Mouse (Mus musculus): ENCODE results near the gene Lgr4. TPM values are rescaled to one million over a fixed set of nuclear protein-coding genes. Genes with fewer than 3 reads are reported as not detected.

Gene Lgr4
- polyA plus RNA-seq, 2 experiments: 3.0 to 3.9 TPM

GRCm38 (mm10) chr2:109963591-109964258 is 46.3 kb downstream of the Lgr4 start:
- Histone ChIP-seq H3K36me3 (replicated peaks; ENCODE audit: control insufficient read depth, insufficient read depth, low read depth) (no peaks in the 10 kb centered on the region), H3K4me3 (ENCODE audit: insufficient read depth in 1 of 2, low read depth in 2 of 2, low read length in 2 of 2) (no peak overlapping the region), H3K9me3 (ENCODE audit: control insufficient read depth, low read length) (no peaks in the 10 kb centered on the region), H3K27me3 (ENCODE audit: control insufficient read depth, insufficient read depth, low read length) (no peaks in the 10 kb centered on the region), H3K27ac (no peak overlapping the region), H3K4me1 (replicated peaks; ENCODE audit: control insufficient read depth in 2 of 2, insufficient read depth in 2 of 2, low read length in 1 of 2) (0 out of 4 replicates have a peak, but pooled peaks cover 0 to 3% of the 10 kb centered on the region in 2 experiments), H3K4me2 (ENCODE audit: low read depth) (no peak overlapping the region), H3K9ac (replicated peaks) (no peak overlapping the region)
- DNase-seq (ENCODE audit: low read depth in 3 of 3, low spot score in 3 of 3) (no peak), ATAC-seq (ENCODE audit: insufficient read depth) (no peak)
- TF ChIP-seq CTCF (IDR thresholded peaks at IDR 0.05; ENCODE audit: low read depth): no peak
- 70% methylated on average over 5 of the region's 5 CpGs for WGBS (ENCODE audit: insufficient replicate concordance)

- DNase-seq (ENCODE audit: low read depth in 3 of 3, low spot score in 3 of 3): no peak
- Histone ChIP-seq H3K9ac (replicated peaks) (no peak overlapping the region), H3K9me3 (ENCODE audit: control insufficient read depth, low read length) (no peaks in the 10 kb centered on the region), H3K4me1 (replicated peaks; ENCODE audit: control insufficient read depth in 2 of 2, insufficient read depth in 2 of 2, low read length in 1 of 2) (peaks cover 0 to 2% of the 10 kb centered on the region in 2 experiments; a peak in 1 of 4 replicates), H3K27ac (no peak overlapping the region), H3K36me3 (replicated peaks; ENCODE audit: control insufficient read depth, insufficient read depth, low read depth) (no peaks in the 10 kb centered on the region), H3K27me3 (ENCODE audit: control insufficient read depth, insufficient read depth, low read length) (no peaks in the 10 kb centered on the region), H3K4me2 (ENCODE audit: low read depth) (no peak overlapping the region; the same call in 1 of the 2 replicates), H3K4me3 (ENCODE audit: insufficient read depth in 1 of 2, low read depth in 2 of 2, low read length in 2 of 2) (no peak overlapping the region)
- 68% methylated on average over 9 of the region's 9 CpGs for WGBS (ENCODE audit: insufficient replicate concordance)
- no peak for ATAC-seq (ENCODE audit: insufficient read depth)
- TF ChIP-seq EP300 (IDR thresholded peaks at IDR 0.05; ENCODE audit: low read depth): no peak
Measured at GRCm38 (mm10) chr2:109965753-109966420, 48.4 kb downstream of the Lgr4 start.

DNA sequence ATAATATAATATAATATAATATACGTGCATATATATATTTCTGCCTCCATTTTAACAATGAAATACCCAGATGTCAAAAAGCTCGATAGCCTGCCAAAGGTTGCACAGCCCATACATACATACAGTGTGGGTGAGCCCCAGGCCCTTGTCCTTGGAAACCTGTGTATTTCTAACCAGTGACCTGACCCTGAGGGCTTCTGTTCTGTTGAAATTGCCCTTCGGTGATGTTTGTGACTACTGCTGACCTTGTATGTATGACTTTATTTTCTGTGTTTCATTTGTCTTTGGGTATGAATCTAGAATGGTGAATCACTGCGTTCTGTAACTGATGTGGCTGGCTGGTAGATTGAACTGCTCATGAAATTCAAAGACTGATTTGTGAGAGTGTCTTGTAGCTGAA is 49.4 kb downstream of the Lgr4 start:
- Histone ChIP-seq H3K4me2 (ENCODE audit: low read depth) (no peak overlapping the region), H3K27me3 (ENCODE audit: control insufficient read depth, insufficient read depth, low read length) (no peaks in the 10 kb centered on the region), H3K36me3 (replicated peaks; ENCODE audit: control insufficient read depth, insufficient read depth, low read depth) (no peaks in the 10 kb centered on the region), H3K4me1 (replicated peaks; ENCODE audit: control insufficient read depth in 2 of 2, insufficient read depth in 2 of 2, low read length in 1 of 2) (peaks cover 0 to 4% of the 10 kb centered on the region in 2 experiments; a peak in 1 of 4 replicates), H3K4me3 (ENCODE audit: insufficient read depth in 1 of 2, low read depth in 2 of 2, low read length in 2 of 2) (no peak overlapping the region), H3K27ac (no peak overlapping the region), H3K9ac (replicated peaks) (no peak overlapping the region), H3K9me3 (ENCODE audit: control insufficient read depth, low read length) (no peaks in the 10 kb centered on the region)
- TF ChIP-seq EP300 (IDR thresholded peaks at IDR 0.05; ENCODE audit: low read depth): no peak
- TF ChIP-seq CTCF (IDR thresholded peaks at IDR 0.05; ENCODE audit: low read depth): no peak
- DNase-seq (ENCODE audit: low read depth in 3 of 3, low spot score in 3 of 3): no peak
- ATAC-seq (ENCODE audit: insufficient read depth): no peak
- WGBS (ENCODE audit: insufficient replicate concordance): 72% methylated on average over 4 of the region's 4 CpGs

DNA sequence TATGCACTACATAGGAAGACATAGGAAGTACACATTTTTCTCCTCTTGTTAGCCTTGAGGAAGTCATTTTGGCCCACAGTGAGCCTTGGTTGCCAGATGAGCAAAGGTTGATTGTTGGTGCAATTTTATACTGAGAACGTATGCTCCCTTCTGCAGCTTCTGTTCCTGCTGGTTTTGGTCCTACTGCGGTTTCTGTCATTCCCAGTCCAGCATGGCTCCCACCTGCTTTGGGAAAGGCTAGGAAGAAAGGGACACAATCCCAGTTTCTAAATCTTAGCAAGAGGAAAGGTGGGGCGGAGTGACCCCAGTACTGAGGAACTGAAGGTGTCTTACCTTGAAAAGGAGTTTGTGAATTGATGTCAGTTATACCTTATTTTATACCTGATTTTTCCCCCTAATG is 51.9 kb downstream of the Lgr4 start:
- Histone ChIP-seq H3K4me3 (ENCODE audit: insufficient read depth in 1 of 2, low read depth in 2 of 2, low read length in 2 of 2) (no peak overlapping the region), H3K4me1 (replicated peaks; ENCODE audit: control insufficient read depth in 2 of 2, insufficient read depth in 2 of 2, low read length in 1 of 2) (peaks cover 0 to 7% of the 10 kb centered on the region in 2 experiments; a peak in 3 of 4 replicates), H3K9ac (replicated peaks) (no peak overlapping the region), H3K9me3 (ENCODE audit: control insufficient read depth, low read length) (no peaks in the 10 kb centered on the region), H3K4me2 (ENCODE audit: low read depth) (no peak overlapping the region), H3K36me3 (replicated peaks; ENCODE audit: control insufficient read depth, insufficient read depth, low read depth) (no peaks in the 10 kb centered on the region), H3K27me3 (ENCODE audit: control insufficient read depth, insufficient read depth, low read length) (no peaks in the 10 kb centered on the region), H3K27ac (no peak overlapping the region)
- no peak for DNase-seq (ENCODE audit: low read depth in 3 of 3, low spot score in 3 of 3)
- ATAC-seq (ENCODE audit: insufficient read depth): no peak
- TF ChIP-seq CTCF (IDR thresholded peaks at IDR 0.05; ENCODE audit: low read depth): no peak
- TF ChIP-seq EP300 (IDR thresholded peaks at IDR 0.05; ENCODE audit: low read depth): no peak
- WGBS (ENCODE audit: insufficient replicate concordance): 74% methylated on average over 3 of the region's 3 CpGs

DNA sequence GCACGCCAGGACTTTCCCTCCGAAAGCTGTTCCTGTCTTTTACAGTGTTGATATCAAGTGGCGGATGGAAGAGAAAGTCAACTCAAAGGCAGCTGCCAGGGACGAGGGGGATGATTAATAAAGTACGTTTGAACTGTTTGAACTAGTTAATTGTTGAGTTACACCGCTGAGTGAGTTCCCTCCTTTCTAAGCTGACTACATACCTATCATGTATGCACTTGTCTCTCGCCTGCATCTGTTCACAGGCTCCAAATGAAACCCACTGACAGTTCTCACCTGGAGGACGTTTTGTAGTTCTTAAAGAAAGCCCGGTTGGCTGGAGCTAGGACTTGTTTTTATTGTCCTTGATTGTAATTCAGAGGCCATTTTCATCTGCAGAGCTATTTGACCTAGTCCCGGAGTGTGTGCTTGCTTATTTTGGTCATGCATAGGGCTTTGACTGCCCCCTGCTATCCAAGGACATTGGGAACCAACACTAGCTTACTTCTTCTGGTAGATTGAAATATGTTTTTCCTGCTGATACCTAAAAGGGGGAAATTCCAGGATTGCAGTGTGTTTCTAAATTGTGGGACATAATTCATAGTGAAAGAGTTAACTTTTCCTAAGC is 52.6 kb downstream of the Lgr4 start:
- DNase-seq (ENCODE audit: low read depth in 3 of 3, low spot score in 3 of 3) (no peak), ATAC-seq (ENCODE audit: insufficient read depth) (no peak)
- Histone ChIP-seq H3K4me2 (ENCODE audit: low read depth) (no peak overlapping the region), H3K4me1 (replicated peaks; ENCODE audit: control insufficient read depth in 2 of 2, insufficient read depth in 2 of 2, low read length in 1 of 2) (peaks cover 0 to 7% of the 10 kb centered on the region in 2 experiments; a peak in 3 of 4 replicates), H3K4me3 (ENCODE audit: insufficient read depth in 1 of 2, low read depth in 2 of 2, low read length in 2 of 2) (no peak overlapping the region), H3K27ac (no peak overlapping the region), H3K27me3 (ENCODE audit: control insufficient read depth, insufficient read depth, low read length) (no peaks in the 10 kb centered on the region), H3K9me3 (ENCODE audit: control insufficient read depth, low read length) (no peaks in the 10 kb centered on the region), H3K9ac (replicated peaks) (no peak overlapping the region), H3K36me3 (replicated peaks; ENCODE audit: control insufficient read depth, insufficient read depth, low read depth) (no peaks in the 10 kb centered on the region)
- TF ChIP-seq EP300 (IDR thresholded peaks at IDR 0.05; ENCODE audit: low read depth) (no peak), CTCF (IDR thresholded peaks at IDR 0.05; ENCODE audit: low read depth) (no peak)
- WGBS (ENCODE audit: insufficient replicate concordance): 56% methylated on average over 10 of the region's 10 CpGs
